Mouse (Mus musculus) lung, embryonic 15.5 days (tissue): ENCODE data around the gene AI854703. TPM values are rescaled to one million over a fixed set of nuclear protein-coding genes. Genes with fewer than 3 reads are reported as not detected.
A peak's percentile ranks its signal among the peaks of the same experiment; 100 is the strongest.

Experiments used
- ATAC-seq: fragments of 200-750 bp; cut with Nextera tagmentation; 2 replicates; pipeline ENCODE4 v1.8.0; 2017; ENCODE audit warnings: moderate number of reproducible peaks, borderline replicate concordance; ENCODE audit not compliant: low FRiP score, low TSS enrichment; ENCODE audit errors: extremely low read depth
- H3K27ac ChIP-seq: fragments of 300-500 bp; sonication (generic); 2 replicates; pipeline ENCODE4 v1.5.1; 2015; ENCODE audit warnings: moderate library complexity, mild to moderate bottlenecking, inconsistent platforms
- H3K27me3 ChIP-seq: fragments of 300-500 bp; sonication (generic); 2 replicates; pipeline ENCODE4 v1.6.1; 2015; ENCODE audit warnings: inconsistent platforms
- H3K36me3 ChIP-seq: fragments of 300-500 bp; sonication (generic); 2 replicates; pipeline ENCODE4 v1.6.1; 2015; ENCODE audit warnings: inconsistent platforms
- H3K4me1 ChIP-seq: fragments of 300-500 bp; sonication (generic); 2 replicates; pipeline ENCODE4 v1.6.1; 2015; ENCODE audit warnings: inconsistent platforms
- H3K4me2 ChIP-seq: fragments of 300-500 bp; sonication (generic); 2 replicates; pipeline ENCODE4 v1.6.1; 2015; ENCODE audit warnings: inconsistent platforms, mild to moderate bottlenecking, moderate library complexity
- H3K4me3 ChIP-seq: fragments of 300-500 bp; sonication (generic); 2 replicates; pipeline ENCODE4 v1.5.1; 2015; ENCODE audit warnings: mild to moderate bottlenecking, inconsistent platforms
- H3K9ac ChIP-seq: fragments of 300-500 bp; sonication (generic); 2 replicates; pipeline ENCODE4 v1.6.1; 2015; ENCODE audit warnings: inconsistent platforms
- H3K9me3 ChIP-seq: fragments of 300-500 bp; sonication (generic); 2 replicates; pipeline ENCODE4 v1.6.1; 2016; ENCODE audit warnings: inconsistent platforms
- WGBS: fragments of 180-500 bp; shearing (Covaris S2); methylation state at CpG from one replicate; pipeline ENCODE4 v1.1.7; 2015; 5-methylcytosine and 5-hydroxymethylcytosine counted together
- polyA plus RNA-seq: library from polyadenylated mRNA; unstranded; fragments of >200 nt; fragmentation: Nextera tagmentation; extraction: Ambion mirVana; gene quantifications from 2 replicates; pipeline ENCODE4 v1.2.1, GENCODE M21; 2015

AI854703 gene
- polyA plus RNA-seq, 1 experiment from 2014 or later: 0.93 TPM

DNA sequence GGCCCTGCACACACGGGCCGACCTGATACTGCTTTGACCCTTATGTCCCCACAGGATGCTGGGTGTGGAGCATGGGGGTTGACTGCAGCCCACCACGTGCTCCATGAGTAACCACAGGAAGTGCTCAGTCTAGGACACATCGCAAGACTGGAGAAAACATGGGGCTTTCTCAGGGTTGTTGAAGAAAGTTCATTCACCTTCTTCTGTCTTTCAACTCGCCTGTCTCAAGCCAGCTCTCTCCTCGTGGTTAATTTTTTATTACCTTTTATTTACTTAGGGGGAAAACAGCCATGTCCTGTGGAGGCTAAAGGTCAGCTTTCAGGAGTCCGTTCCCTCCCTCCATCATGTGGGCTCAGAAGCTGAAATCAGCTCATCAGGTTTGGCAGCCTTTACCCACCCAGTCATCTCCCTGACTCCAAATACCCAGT lies 39.6 kb downstream of the AI854703 start:
- Histone ChIP-seq H3K4me1 (no peaks in the 10 kb centered on the region), H3K36me3 (no peaks in the 10 kb centered on the region), H3K27me3 (no peaks in the 10 kb centered on the region), H3K27ac (no peak overlapping the region), H3K9ac (no peak overlapping the region), H3K9me3 (no peaks in the 10 kb centered on the region), H3K4me2 (no peak overlapping the region), H3K4me3 (no peak overlapping the region)
- no peak for ATAC-seq
- 32% methylated on average over 7 of the region's 7 CpGs for WGBS

DNA sequence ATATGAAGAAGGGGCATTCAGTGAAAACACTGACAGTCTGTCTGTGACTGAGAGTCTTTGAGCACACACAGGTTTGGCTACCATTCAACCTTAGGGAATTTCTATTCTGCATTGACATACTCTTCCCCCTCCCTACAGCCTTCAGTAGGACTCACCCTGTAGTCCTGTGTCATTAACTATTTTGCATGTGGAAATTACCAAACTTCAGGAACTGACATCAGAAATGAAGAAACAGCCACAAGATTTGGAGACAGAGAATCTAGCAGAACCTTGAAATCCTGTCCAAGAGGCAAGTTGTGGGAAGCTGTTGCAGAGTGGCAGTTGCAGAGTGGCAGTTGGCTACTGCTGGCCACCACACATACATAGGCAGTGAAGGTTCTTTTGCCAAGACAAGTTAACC lies 41.5 kb downstream of the AI854703 start:
- H3K4me3 ChIP-seq: no peak overlapping the region
- no peaks in the 10 kb centered on the region for H3K4me1 ChIP-seq
- ATAC-seq: no peak

DNA sequence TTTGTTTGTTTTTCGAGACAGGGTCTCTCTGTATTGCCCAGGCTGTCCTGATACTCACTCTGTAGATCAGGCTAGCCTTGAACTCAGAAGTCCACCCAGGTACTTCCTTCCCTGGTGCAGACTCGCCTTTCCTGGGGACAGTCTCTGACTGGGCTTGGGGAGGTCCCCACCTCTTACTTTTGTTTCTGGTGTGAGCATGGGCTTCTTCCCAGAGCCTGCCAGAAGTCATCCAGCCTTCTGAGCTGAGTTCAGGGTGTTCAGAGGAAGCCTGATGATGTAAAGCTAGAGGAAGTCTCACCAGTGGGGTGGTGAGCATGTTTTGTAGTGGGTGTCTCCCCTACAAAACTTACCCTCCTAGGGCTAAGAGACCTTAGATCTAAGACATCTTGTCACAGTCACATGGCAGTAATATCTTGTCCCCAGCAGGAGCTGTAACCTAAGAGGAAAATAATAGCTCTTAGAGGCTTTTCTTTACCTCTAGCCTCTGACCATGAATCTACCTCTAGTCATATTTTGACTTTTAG lies 42.9 kb downstream of the AI854703 start:
- no peaks in the 10 kb centered on the region for H3K4me1 ChIP-seq
- H3K27me3 ChIP-seq: no peaks in the 10 kb centered on the region
- no peak overlapping the region for H3K4me3 ChIP-seq
- H3K4me2 ChIP-seq: no peak overlapping the region
- no peaks in the 10 kb centered on the region for H3K36me3 ChIP-seq
- H3K9me3 ChIP-seq: no peaks in the 10 kb centered on the region
- H3K9ac ChIP-seq: no peak overlapping the region
- 62% methylated on average over 2 of the region's 2 CpGs for WGBS
- no peak for ATAC-seq
- H3K27ac ChIP-seq: no peak overlapping the region

More for the DNA sequence above, 41.5 kb downstream of the AI854703 start:
- Histone ChIP-seq H3K36me3 (no peaks in the 10 kb centered on the region), H3K4me2 (no peak overlapping the region), H3K9ac (no peak overlapping the region), H3K27me3 (no peaks in the 10 kb centered on the region), H3K9me3 (no peaks in the 10 kb centered on the region), H3K27ac (no peak overlapping the region)

DNA sequence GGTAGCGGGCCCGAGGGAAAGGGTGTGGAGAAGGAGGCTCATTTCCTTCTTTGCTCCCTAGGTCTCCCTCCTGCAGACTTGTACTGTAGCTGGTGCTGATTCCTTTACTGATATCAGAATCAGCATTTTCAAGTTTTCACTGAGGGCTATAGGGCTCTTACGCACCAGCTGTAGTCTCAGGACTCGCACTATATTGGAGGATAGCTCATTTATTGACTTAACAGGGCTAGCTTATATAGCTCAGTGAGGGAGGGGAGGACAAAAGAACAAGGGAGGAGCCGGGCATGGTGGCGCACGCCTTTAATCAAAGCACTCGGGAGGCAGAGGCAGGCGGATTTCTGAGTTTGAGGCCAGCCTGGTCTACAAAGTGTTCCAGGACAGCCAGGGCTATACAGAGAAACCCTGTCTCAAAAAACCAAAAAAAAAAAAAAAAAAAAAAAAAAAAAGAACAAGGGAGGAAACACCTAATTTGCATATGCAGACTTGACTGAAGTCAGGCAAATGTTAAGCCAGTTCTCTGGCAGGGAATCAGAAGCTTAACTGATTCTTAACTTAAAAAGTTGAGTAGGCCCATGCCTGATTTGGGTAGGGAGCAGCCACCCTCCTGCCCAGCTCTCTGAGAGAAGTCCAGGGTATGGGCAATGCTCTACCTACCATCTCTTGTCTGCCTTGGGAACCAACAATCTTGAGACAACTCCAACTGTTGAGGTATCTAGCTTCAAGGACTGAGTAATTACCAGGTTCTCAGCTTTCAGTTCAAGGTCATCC lies 47.9 kb downstream of the AI854703 start:
- H3K27me3 ChIP-seq: no peaks in the 10 kb centered on the region
- H3K4me3 ChIP-seq: no peak overlapping the region
- H3K9ac ChIP-seq: no peak overlapping the region
- H3K27ac ChIP-seq: no peak overlapping the region
- WGBS: 94% methylated on average over 9 of the region's 9 CpGs
- H3K9me3 ChIP-seq: no peaks in the 10 kb centered on the region
- no peaks in the 10 kb centered on the region for H3K36me3 ChIP-seq
- no peak for ATAC-seq
- H3K4me1 ChIP-seq: no peaks in the 10 kb centered on the region
- no peak overlapping the region for H3K4me2 ChIP-seq

DNA sequence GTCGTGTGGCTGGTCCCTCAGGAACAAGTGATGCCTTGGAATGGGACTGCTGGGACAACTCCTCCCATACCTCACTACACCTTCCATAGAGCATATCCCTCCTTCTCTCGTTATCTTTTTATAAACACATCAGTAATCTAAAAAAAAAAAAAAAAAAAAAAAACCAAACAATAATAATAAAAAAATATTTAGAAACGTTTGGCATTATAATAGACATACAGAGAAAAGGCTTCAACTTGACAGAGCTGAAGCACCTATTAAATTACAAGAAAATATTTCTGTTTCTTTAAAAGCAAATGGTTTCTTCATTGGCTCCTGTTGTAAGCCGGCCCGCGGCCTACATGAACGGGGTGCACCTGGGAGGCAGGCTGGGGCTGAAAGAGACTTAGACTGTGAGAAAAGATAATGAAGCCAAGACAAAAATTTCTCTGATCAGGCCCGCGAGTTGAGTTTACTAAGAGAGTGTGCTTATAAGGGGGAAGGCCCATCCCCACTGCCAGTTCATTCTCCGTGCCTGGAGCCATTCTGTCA lies 48.9 kb downstream of the AI854703 start:
- no peak for ATAC-seq
- H3K4me2 ChIP-seq: peak overlapping the region; percentile 45
- 37% methylated on average over 10 of the region's 10 CpGs for WGBS
- H3K27me3 ChIP-seq: no peaks in the 10 kb centered on the region
- no peak overlapping the region for H3K27ac ChIP-seq
- H3K9ac ChIP-seq: no peak overlapping the region
- H3K9me3 ChIP-seq: no peaks in the 10 kb centered on the region
- no peaks in the 10 kb centered on the region for H3K4me1 ChIP-seq
- H3K36me3 ChIP-seq: no peaks in the 10 kb centered on the region
- peak overlapping the region; percentile 32 for H3K4me3 ChIP-seq

DNA sequence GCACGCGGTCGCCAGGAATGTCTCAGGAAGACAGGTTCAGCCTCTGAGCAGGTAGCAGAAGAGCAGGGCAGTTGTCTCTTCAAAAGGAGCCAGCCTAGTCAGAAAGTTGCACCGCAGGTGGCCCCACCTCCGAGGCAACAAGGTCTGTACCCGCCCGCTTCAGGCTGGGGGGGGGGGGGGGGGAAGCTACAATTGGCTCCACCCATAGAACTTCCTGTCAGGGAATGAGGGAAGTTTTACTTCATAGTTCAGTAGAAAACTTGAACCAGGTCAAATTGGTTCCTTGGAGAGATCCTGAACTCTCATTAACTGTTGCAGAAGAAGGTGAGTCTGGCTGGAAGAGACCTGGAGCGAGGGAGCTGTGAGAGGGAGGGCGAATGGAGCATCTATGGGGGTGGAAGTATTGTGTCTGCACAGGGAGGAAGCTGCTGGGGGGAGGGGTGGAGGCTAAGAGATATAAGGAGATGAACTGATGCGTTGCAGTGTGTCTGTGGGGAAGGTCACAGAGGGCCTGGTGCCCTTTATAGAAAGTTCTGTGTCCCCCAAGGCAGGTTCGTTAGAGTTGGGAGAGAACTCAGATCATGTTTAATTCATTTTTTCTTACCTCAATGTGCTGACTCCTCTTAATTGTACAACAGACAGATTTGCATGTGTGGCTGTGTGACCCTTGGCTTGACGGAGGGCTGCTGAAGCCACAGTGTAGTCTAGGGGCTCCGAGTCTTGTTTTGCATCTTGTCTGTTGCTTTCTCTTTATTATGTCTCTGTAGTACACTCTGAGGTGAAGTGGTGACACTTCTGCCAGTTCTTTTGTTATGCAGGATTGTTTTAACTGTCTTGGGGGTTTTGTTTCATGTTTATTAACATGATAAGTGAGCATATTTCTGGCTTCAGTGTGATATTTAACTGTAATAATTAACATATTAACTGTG lies 49.6 kb downstream of the AI854703 start, which contains the start of gene Gimap9:
Gene Gimap9 (plus strand): TSS at position 199 of the 929 bp plus-strand sequence.
- H3K27ac ChIP-seq: no peak within 1 kb of the TSS
- H3K9ac ChIP-seq: 0 out of 2 replicates have a peak within 1 kb of the TSS, but pooled peaks have one; percentile 19
- no peaks in the 10 kb centered on the region for H3K36me3 ChIP-seq
- H3K4me1 ChIP-seq: no peaks in the 10 kb centered on the region
- no peaks in the 10 kb centered on the region for H3K27me3 ChIP-seq
- ATAC-seq: no peak
- H3K9me3 ChIP-seq: no peaks in the 10 kb centered on the region
- H3K4me3 ChIP-seq: peak within 1 kb of the TSS; percentile 32
- 29% methylated on average over 11 of the region's 13 CpGs for WGBS
- peak within 1 kb of the TSS; percentile 45 for H3K4me2 ChIP-seq

DNA sequence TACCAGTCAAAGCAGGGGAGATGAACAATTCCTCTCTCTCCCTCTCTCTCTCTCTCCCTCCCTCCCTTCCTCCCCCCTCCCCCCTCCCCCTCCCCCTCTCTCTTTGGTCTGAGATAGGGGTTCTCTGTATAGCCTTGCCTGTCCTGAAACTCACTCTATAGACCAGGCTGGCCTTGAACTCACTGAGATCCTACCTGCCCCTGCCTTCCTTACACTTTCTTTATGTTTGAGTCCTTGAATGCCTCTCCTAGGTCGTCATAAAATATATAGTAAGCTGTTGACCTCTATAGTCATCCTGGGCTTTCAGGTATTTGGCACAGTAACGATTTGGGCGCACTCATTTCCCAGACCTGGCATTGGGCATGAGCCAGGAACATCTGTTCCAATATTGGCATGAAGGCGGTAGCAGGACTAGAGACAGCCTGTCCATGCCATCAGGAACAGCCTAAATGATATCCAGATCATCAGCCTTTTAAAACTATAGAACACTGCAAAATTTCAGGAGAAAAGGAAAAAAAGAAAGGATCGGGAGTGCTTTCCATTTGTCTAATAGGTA lies 50.4 kb downstream of the AI854703 start:
- Histone ChIP-seq H3K4me1 (no peaks in the 10 kb centered on the region), H3K9me3 (no peaks in the 10 kb centered on the region), H3K36me3 (no peaks in the 10 kb centered on the region), H3K9ac (no peak overlapping the region), H3K27ac (no peak overlapping the region), H3K4me3 (no peak overlapping the region), H3K4me2 (peak overlapping the region; percentile 45; the same call in 1 of the 2 replicates), H3K27me3 (no peaks in the 10 kb centered on the region)
- WGBS: 82% methylated on average over 5 of the region's 5 CpGs
- no peak for ATAC-seq

DNA sequence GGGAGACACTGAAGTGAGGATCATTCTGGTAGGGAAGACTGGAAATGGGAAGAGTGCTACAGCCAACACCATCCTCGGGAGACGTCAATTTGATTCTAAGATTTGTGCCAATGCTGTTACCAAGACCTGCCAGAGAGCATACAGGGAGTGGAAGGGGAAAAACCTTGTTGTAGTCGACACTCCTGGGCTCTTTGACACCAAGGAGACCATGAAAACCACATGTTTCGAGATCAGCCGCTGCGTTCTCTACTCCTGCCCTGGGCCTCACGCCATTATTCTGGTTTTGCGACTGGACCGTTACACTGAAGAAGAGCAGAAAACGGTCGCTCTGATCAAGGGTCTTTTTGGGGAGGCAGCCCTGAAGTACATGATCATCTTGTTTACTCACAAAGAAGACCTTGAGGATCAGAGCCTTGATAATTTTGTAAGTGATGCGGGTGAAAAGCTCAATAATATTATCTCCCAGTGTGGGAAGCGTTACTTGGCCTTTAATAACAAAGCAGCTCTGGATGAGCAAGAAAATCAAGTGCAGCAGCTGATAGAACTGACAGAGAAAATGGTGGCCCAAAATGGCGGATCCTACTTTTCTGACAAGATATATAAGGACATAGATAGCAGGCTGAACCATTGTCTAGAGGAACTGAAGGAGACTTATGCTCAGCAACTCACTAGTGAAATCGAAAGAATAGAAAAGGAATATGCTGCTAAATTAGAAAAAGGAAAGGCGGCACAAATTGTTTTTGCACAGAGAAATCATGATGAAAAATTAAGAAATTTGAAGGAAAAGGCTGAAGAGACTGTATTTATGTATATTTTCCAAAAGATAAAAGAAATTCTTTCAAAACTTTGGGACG lies 51.2 kb downstream of the AI854703 start:
- no peak overlapping the region for H3K9ac ChIP-seq
- H3K27me3 ChIP-seq: no peaks in the 10 kb centered on the region
- H3K27ac ChIP-seq: no peak overlapping the region
- no peak for ATAC-seq
- WGBS: 92% methylated on average over 17 of the region's 17 CpGs
- no peaks in the 10 kb centered on the region for H3K4me1 ChIP-seq
- H3K4me2 ChIP-seq: no peak overlapping the region; the same call in 1 of the 2 replicates
- H3K9me3 ChIP-seq: no peaks in the 10 kb centered on the region
- no peaks in the 10 kb centered on the region for H3K36me3 ChIP-seq
- H3K4me3 ChIP-seq: no peak overlapping the region

DNA sequence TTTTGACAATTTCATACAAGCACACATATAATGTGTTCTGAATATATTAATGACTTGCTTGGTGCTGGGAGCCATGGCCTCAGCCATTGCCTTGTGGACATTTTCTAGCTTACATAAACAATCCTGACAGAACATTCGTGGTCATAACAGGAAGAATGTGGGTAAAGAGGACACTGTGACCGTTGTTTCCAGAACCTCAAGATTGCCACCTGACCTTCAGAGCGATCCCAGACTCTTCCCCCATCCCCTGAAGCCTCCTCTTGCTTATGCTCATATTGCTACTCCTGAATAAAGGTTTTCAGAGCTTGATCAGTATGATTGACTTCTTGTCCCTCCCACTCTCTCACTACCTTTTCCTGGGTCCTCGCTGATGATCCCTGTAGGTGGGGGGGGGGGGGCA lies 51.8 kb downstream of the AI854703 start:
- Histone ChIP-seq H3K27me3 (no peaks in the 10 kb centered on the region), H3K36me3 (no peaks in the 10 kb centered on the region), H3K9me3 (no peaks in the 10 kb centered on the region), H3K4me1 (no peaks in the 10 kb centered on the region), H3K9ac (no peak overlapping the region), H3K4me2 (no peak overlapping the region), H3K27ac (no peak overlapping the region), H3K4me3 (no peak overlapping the region)
- 53% methylated on average over 4 of the region's 4 CpGs for WGBS
- ATAC-seq: no peak

DNA sequence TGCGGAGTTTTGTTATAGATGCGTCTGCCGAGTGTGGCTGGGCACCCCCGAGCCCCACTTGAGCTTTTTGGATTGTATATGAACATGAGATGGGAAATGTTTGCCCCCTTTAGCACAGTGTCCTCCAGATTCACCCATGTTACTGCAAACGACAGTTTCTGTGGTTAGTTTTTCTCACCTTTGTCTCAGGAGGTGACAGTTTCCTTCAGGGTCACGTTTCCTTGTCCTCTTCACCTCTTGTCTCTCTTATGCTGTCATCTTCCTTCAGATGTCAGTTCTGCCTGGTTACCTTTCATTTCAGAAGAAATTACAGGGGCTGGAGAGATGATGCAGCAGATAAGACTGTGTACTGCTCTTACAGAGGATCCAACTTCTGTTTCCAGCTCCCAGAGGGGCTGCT lies 53.1 kb downstream of the AI854703 start:
- no peak overlapping the region for H3K4me2 ChIP-seq
- no peak overlapping the region for H3K9ac ChIP-seq
- H3K4me1 ChIP-seq: no peaks in the 10 kb centered on the region
- no peak for ATAC-seq
- WGBS: 67% methylated on average over 6 of the region's 6 CpGs
- no peak overlapping the region for H3K4me3 ChIP-seq
- no peak overlapping the region for H3K27ac ChIP-seq
- H3K27me3 ChIP-seq: no peaks in the 10 kb centered on the region
- H3K9me3 ChIP-seq: no peaks in the 10 kb centered on the region
- no peaks in the 10 kb centered on the region for H3K36me3 ChIP-seq

DNA sequence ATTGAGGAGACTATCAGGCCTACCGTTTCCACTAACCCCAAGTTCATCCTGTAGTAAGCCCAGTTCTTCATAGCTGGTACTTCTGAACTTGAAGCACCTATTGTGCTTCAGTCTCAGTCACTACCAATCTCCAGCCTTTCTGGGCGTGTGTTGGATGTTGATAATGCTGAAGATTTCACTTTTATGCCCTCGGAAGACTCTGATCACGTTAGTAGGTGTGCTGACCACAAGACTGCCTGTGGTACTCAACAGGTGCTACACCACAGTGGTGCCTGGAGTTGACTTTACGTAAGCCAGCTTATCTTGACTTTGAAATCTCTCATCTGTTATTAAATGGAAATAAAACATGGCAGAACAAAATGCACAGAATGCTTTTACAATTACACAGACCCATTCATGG lies 53.9 kb downstream of the AI854703 start:
- Histone ChIP-seq H3K4me3 (no peak overlapping the region), H3K27me3 (no peaks in the 10 kb centered on the region), H3K36me3 (no peaks in the 10 kb centered on the region), H3K27ac (no peak overlapping the region), H3K9ac (no peak overlapping the region), H3K4me1 (no peaks in the 10 kb centered on the region), H3K4me2 (no peak overlapping the region), H3K9me3 (no peaks in the 10 kb centered on the region)
- no peak for ATAC-seq
- 70% methylated on average over 5 of the region's 5 CpGs for WGBS
